In genomic region chr12:39665448-39665847, GRCm38 (mm10) we compare ENCODE assay signal across 8 mouse cellular contexts.
A peak's percentile ranks its signal among the peaks of the same experiment; 100 is the strongest.
DNase-seq lines count a peak whose midpoint lies in the region; ATAC-seq and TF ChIP-seq lines count a peak whose summit lies in the region.

No protein-coding gene starts in this region.

- H3K9me3 ChIP-seq in hindbrain, postnatal 0 days (ENCODE audit: low read length), result no peaks in the 10 kb centered on the region

- H3K4me3 ChIP-seq in hindbrain, postnatal 0 days (ENCODE audit: low read length), result no peak overlapping the region

- peak; percentile 7 to 25 for DNase-seq in spleen, adult 18-20 months
- no peak for DNase-seq in spleen, adult 12 weeks (ENCODE audit: low spot score)
- DNase-seq in cerebellum, adult 8-10 months, result peak; percentile 14
- DNase-seq in hindbrain, postnatal 0 days (ENCODE audit: low spot score), result peak; percentile 81
- DNase-seq in layer of hippocampus, postnatal 14 days (ENCODE audit: low spot score in 2 of 2), result peak; percentile 17 to 56
- peak; percentile 59 for DNase-seq in right cerebral cortex, postnatal 4 days

- 22% methylated on average over 4 of the region's 4 CpGs for WGBS in hindbrain, postnatal 0 days

- peak; percentile 86 for TF ChIP-seq CTCF in hindbrain, postnatal 0 days (IDR thresholded peaks at IDR 0.05; ENCODE audit: low read depth)

- H3K4me2 ChIP-seq in hindbrain, postnatal 0 days (ENCODE audit: low read depth, low read length), result no peak overlapping the region

- H3K27me3 ChIP-seq in hindbrain, postnatal 0 days (ENCODE audit: insufficient read depth, low read length), result no peaks in the 10 kb centered on the region

- no peaks in the 10 kb centered on the region for H3K36me3 ChIP-seq in hindbrain, postnatal 0 days (ENCODE audit: insufficient read depth, low read length)

- H3K9ac ChIP-seq in hindbrain, postnatal 0 days (replicated peaks; ENCODE audit: low read length), result no peak overlapping the region

- no peaks in the 10 kb centered on the region for H3K4me1 ChIP-seq in hindbrain, postnatal 0 days (ENCODE audit: insufficient read depth, low read length)

- ATAC-seq in frontal cortex, adult (ENCODE audit: low TSS enrichment), result peak; percentile 99
- ATAC-seq in hindbrain, postnatal 0 days, result peak; percentile 91
- ATAC-seq in megakaryocyte-erythroid progenitor cell, adult 5-6 weeks (replicated peaks; ENCODE audit: low FRiP score, low TSS enrichment, poor library complexity, severe bottlenecking), result peak; percentile 99

- no peak overlapping the region for H3K27ac ChIP-seq in hindbrain, postnatal 0 days
